Mouse (Mus musculus) MEL (cell line): ENCODE measurements around the gene Xbp1.

ENCODE experiments used
- MEF2A ChIP-seq: IDR thresholded peaks from 2 replicates; pipeline ENCODE4 v1.6.1; 2014; ENCODE audit warnings: low read depth, mild to moderate bottlenecking, inconsistent platforms, low read length, improper control_type of control experiment; ENCODE audit not compliant: poor library complexity, insufficient replicate concordance, severe bottlenecking; ENCODE audit errors: extremely low read depth
- POLR2A ChIP-seq, 2 experiments: IDR thresholded peaks; 2 replicates each; pipeline ENCODE4 v1.6.1; 2011 to 2012; ENCODE audit warnings: low read length in 2 of 2, mild to moderate bottlenecking in 2 of 2, control low read depth in 1 of 2, improper control_type of control experiment in 1 of 2, low read depth in 1 of 2, moderate library complexity in 1 of 2; ENCODE audit not compliant: control insufficient read depth in 1 of 2, insufficient read depth in 1 of 2, poor library complexity in 1 of 2

DNA sequence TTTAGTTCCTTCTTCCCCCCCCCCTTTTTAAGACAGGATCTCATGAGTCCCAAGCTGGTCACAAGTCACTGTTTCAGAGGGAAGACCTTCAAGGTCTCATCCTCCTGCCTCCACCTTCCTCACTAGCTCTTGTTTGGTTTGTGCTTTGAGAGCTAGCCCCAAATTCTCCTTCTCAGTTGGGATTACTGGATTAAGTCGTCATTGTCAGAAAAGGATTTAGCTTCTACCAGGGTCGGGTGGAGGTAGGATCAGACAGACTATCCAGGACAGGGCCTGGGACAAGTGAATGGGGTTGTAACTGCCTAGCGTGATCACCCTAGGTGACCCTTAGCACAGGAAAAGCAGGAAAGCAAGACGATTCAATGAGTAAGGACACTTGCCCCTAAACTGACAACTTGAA is 19.9 kb downstream of the Xbp1 start:
- no peak for TF ChIP-seq MEF2A
- no peak for TF ChIP-seq POLR2A (IDR thresholded peaks at IDR 0.05; ENCODE audit: control insufficient read depth in 1 of 2, insufficient read depth in 1 of 2, low read depth in 1 of 2, low read length in 2 of 2, poor library complexity in 1 of 2)
